Mouse (Mus musculus): ENCODE measurements around the gene Agbl1. TPM values are rescaled to one million over a fixed set of nuclear protein-coding genes. Genes with fewer than 3 reads are reported as not detected.

Agbl1 gene
- total RNA-seq, 1 experiment = not detected

GRCm38 (mm10) chr7:76777237-76777855, 547.7 kb downstream of the Agbl1 start:
- TF ChIP-seq MAFK (IDR thresholded peaks at IDR 0.05; ENCODE audit: insufficient read depth, low read depth, low read length) (no peak), HCFC1 (IDR thresholded peaks at IDR 0.05; ENCODE audit: borderline replicate concordance, insufficient read depth, low read length) (no peak), ZC3H11A (IDR thresholded peaks at IDR 0.05; ENCODE audit: borderline replicate concordance, low read depth, low read length) (no peak), CHD2 (IDR thresholded peaks at IDR 0.05; ENCODE audit: low read depth, low read length) (no peak), ZNF384 (IDR thresholded peaks at IDR 0.05; ENCODE audit: low read depth, low read length) (no peak)
- in situ Hi-C loops (cut with MboI; ENCODE audit: low sequenced_read_pairs in 2 of 2, unreplicated experiment in 2 of 2) = no loop called here
- Histone ChIP-seq H3K4me3 (ENCODE audit: insufficient read depth in 1 of 2, low read depth in 1 of 2, low read length in 2 of 2, poor library complexity in 1 of 2, severe bottlenecking in 1 of 2) (no peak overlapping the region), H3K9ac (ENCODE audit: insufficient read depth, low read depth, low read length, poor library complexity, severe bottlenecking) (no peak overlapping the region), H3K27ac (ENCODE audit: insufficient read depth, low read depth, low read length, poor library complexity, severe bottlenecking) (no peak overlapping the region), H3K36me3 (ENCODE audit: control insufficient read depth, insufficient read depth, low read length, poor library complexity, severe bottlenecking) (no peaks in the 10 kb centered on the region), H3K9me3 (ENCODE audit: control insufficient read depth, insufficient read depth, low read depth, low read length) (no peaks in the 10 kb centered on the region), H3K4me1 (ENCODE audit: control insufficient read depth in 2 of 2, insufficient read depth in 2 of 2, low read length in 2 of 2, poor library complexity in 1 of 2) (no peaks in the 10 kb centered on the region)
- no peak for DNase-seq (ENCODE audit: low read depth, low spot score)

GRCm38 (mm10) chr7:76780446-76780845, 550.8 kb downstream of the Agbl1 start:
- H3K36me3 ChIP-seq (ENCODE audit: control insufficient read depth, insufficient read depth, low read length, poor library complexity, severe bottlenecking) = no peaks in the 10 kb centered on the region
- no peak overlapping the region for H3K4me3 ChIP-seq (ENCODE audit: insufficient read depth in 1 of 2, low read depth in 1 of 2, low read length in 2 of 2, poor library complexity in 1 of 2, severe bottlenecking in 1 of 2)
- H3K9me3 ChIP-seq (ENCODE audit: control insufficient read depth, insufficient read depth, low read depth, low read length) = no peaks in the 10 kb centered on the region
- H3K9ac ChIP-seq (ENCODE audit: insufficient read depth, low read depth, low read length, poor library complexity, severe bottlenecking) = no peak overlapping the region
- in situ Hi-C loops (cut with MboI; ENCODE audit: low sequenced_read_pairs in 2 of 2, unreplicated experiment in 2 of 2) = no loop called here
- TF ChIP-seq MAFK (IDR thresholded peaks at IDR 0.05; ENCODE audit: insufficient read depth, low read depth, low read length) (no peak), CHD2 (IDR thresholded peaks at IDR 0.05; ENCODE audit: low read depth, low read length) (no peak), ZNF384 (IDR thresholded peaks at IDR 0.05; ENCODE audit: low read depth, low read length) (no peak), HCFC1 (IDR thresholded peaks at IDR 0.05; ENCODE audit: borderline replicate concordance, insufficient read depth, low read length) (no peak), ZC3H11A (IDR thresholded peaks at IDR 0.05; ENCODE audit: borderline replicate concordance, low read depth, low read length) (no peak)
- no peak overlapping the region for H3K27ac ChIP-seq (ENCODE audit: insufficient read depth, low read depth, low read length, poor library complexity, severe bottlenecking)
- no peak for DNase-seq (ENCODE audit: low read depth, low spot score)
- no peaks in the 10 kb centered on the region for H3K4me1 ChIP-seq (ENCODE audit: control insufficient read depth in 2 of 2, insufficient read depth in 2 of 2, low read length in 2 of 2, poor library complexity in 1 of 2)

GRCm38 (mm10) chr7:76788561-76789306, 559.0 kb downstream of the Agbl1 start:
- TF ChIP-seq CHD2 (IDR thresholded peaks at IDR 0.05; ENCODE audit: low read depth, low read length) (no peak), HCFC1 (IDR thresholded peaks at IDR 0.05; ENCODE audit: borderline replicate concordance, insufficient read depth, low read length) (no peak), MAFK (IDR thresholded peaks at IDR 0.05; ENCODE audit: insufficient read depth, low read depth, low read length) (no peak), ZNF384 (IDR thresholded peaks at IDR 0.05; ENCODE audit: low read depth, low read length) (no peak), ZC3H11A (IDR thresholded peaks at IDR 0.05; ENCODE audit: borderline replicate concordance, low read depth, low read length) (no peak)
- DNase-seq (ENCODE audit: low read depth, low spot score) = no peak
- Histone ChIP-seq H3K36me3 (ENCODE audit: control insufficient read depth, insufficient read depth, low read length, poor library complexity, severe bottlenecking) (no peaks in the 10 kb centered on the region), H3K9me3 (ENCODE audit: control insufficient read depth, insufficient read depth, low read depth, low read length) (no peaks in the 10 kb centered on the region), H3K27ac (ENCODE audit: insufficient read depth, low read depth, low read length, poor library complexity, severe bottlenecking) (no peak overlapping the region), H3K4me1 (ENCODE audit: control insufficient read depth in 2 of 2, insufficient read depth in 2 of 2, low read length in 2 of 2, poor library complexity in 1 of 2) (no peaks in the 10 kb centered on the region), H3K9ac (ENCODE audit: insufficient read depth, low read depth, low read length, poor library complexity, severe bottlenecking) (no peak overlapping the region), H3K4me3 (ENCODE audit: insufficient read depth in 1 of 2, low read depth in 1 of 2, low read length in 2 of 2, poor library complexity in 1 of 2, severe bottlenecking in 1 of 2) (no peak overlapping the region)
- in situ Hi-C loops (cut with MboI; ENCODE audit: low sequenced_read_pairs in 2 of 2, unreplicated experiment in 2 of 2) = no loop called here

GRCm38 (mm10) chr7:76790041-76790440, 560.4 kb downstream of the Agbl1 start:
- no peak for DNase-seq (ENCODE audit: low read depth, low spot score)
- in situ Hi-C loops (cut with MboI; ENCODE audit: low sequenced_read_pairs in 2 of 2, unreplicated experiment in 2 of 2) = no loop called here
- no peaks in the 10 kb centered on the region for H3K36me3 ChIP-seq (ENCODE audit: control insufficient read depth, insufficient read depth, low read length, poor library complexity, severe bottlenecking)
- TF ChIP-seq ZNF384 (IDR thresholded peaks at IDR 0.05; ENCODE audit: low read depth, low read length) (no peak), ZC3H11A (IDR thresholded peaks at IDR 0.05; ENCODE audit: borderline replicate concordance, low read depth, low read length) (no peak), CHD2 (IDR thresholded peaks at IDR 0.05; ENCODE audit: low read depth, low read length) (no peak), HCFC1 (IDR thresholded peaks at IDR 0.05; ENCODE audit: borderline replicate concordance, insufficient read depth, low read length) (no peak), MAFK (IDR thresholded peaks at IDR 0.05; ENCODE audit: insufficient read depth, low read depth, low read length) (no peak)
- no peaks in the 10 kb centered on the region for H3K4me1 ChIP-seq (ENCODE audit: control insufficient read depth in 2 of 2, insufficient read depth in 2 of 2, low read length in 2 of 2, poor library complexity in 1 of 2)
- no peak overlapping the region for H3K9ac ChIP-seq (ENCODE audit: insufficient read depth, low read depth, low read length, poor library complexity, severe bottlenecking)
- no peak overlapping the region for H3K27ac ChIP-seq (ENCODE audit: insufficient read depth, low read depth, low read length, poor library complexity, severe bottlenecking)
- no peaks in the 10 kb centered on the region for H3K9me3 ChIP-seq (ENCODE audit: control insufficient read depth, insufficient read depth, low read depth, low read length)
- no peak overlapping the region for H3K4me3 ChIP-seq (ENCODE audit: insufficient read depth in 1 of 2, low read depth in 1 of 2, low read length in 2 of 2, poor library complexity in 1 of 2, severe bottlenecking in 1 of 2)

Measured in ES-E14 (cell line).